19 mouse cellular contexts compared by ENCODE assay signal in the genomic region with DNA sequence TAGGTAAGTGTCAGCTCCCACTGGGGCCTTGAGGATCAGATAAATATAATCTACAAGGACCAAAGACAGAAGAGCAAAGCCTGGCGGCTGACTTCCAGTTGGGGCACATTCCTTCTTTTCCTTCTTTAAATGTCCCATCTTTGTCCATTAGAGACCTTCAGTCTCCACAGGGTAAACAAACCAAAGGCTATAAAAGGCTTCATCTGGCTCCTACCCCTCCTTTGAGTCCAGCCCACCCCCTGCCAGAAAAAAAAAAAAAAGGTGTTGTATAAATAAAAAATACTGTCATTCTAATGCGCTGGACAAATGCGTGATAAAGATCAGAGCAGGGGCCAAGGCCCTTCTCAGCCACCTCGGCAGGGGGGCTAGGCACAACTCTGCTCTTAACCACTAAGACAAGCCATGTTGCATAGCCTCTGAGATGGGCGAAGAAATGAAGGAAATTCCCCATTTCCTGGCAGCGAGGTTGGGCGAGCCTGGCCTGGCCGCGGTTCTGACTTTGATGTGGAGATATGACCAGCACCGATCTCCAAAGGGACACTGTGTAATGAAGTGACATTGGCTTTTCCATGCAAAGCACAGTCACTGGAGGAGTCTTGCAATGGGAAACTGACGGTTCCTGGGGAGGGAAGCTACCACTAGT.
A peak's percentile ranks its signal among the peaks of the same experiment; 100 is the strongest.
DNase-seq lines count a peak whose midpoint lies in the region; ATAC-seq lines count a peak whose summit lies in the region.
"Had no signal": no experiment of that assay in that cellular context is flagged by ENCODE, and none has a peak within 500 bp of the region (broad histone marks: within the 10 kb centered on the region; RNA-seq: fewer than 3 reads in every experiment).

No protein-coding gene starts in this region.

- peak; percentile 93 for DNase-seq in heart, adult 11 months
- no peak for DNase-seq in heart, postnatal 36 days
- DNase-seq in kidney, postnatal 36 days = peak; percentile 19 to 23
- DNase-seq in lung, postnatal 4 days = peak; percentile 68 to 86
- DNase-seq in thymus, postnatal 10 days (ENCODE audit: low spot score in 2 of 2) = no peak
- DNase-seq: cerebellum, adult 9-10 months; heart, postnatal 10 days; liver, embryonic 13.5 days; thymus, postnatal 14 days had no signal

- no peaks in the 10 kb centered on the region for H3K9me3 ChIP-seq in kidney, embryonic 15.5 days (replicated peaks)
- H3K9me3 ChIP-seq in lung, embryonic 15.5 days = no peaks in the 10 kb centered on the region
- H3K9me3 ChIP-seq: embryonic facial prominence, embryonic 12.5 days; hindbrain, embryonic 13.5 days; liver, embryonic 13.5 days; midbrain, embryonic 12.5 days; neural tube, embryonic 12.5 days had no signal

- H3K4me2 ChIP-seq in kidney, embryonic 15.5 days = no peak overlapping the region
- H3K4me2 ChIP-seq in lung, embryonic 15.5 days = no peak overlapping the region
- H3K4me2 ChIP-seq: embryonic facial prominence, embryonic 12.5 days; heart, embryonic 11.5 days; hindbrain, embryonic 13.5 days; liver, embryonic 13.5 days; midbrain, embryonic 12.5 days; neural tube, embryonic 12.5 days had no signal

- no peaks in the 10 kb centered on the region for H3K36me3 ChIP-seq in kidney, embryonic 15.5 days
- no peaks in the 10 kb centered on the region for H3K36me3 ChIP-seq in lung, embryonic 15.5 days
- H3K36me3 ChIP-seq: embryonic facial prominence, embryonic 12.5 days; hindbrain, embryonic 13.5 days; liver, embryonic 13.5 days; midbrain, embryonic 12.5 days; neural tube, embryonic 12.5 days had no signal

- no peak for ATAC-seq in kidney, embryonic 15.5 days (replicated peaks; ENCODE audit: low FRiP score)
- ATAC-seq in lung, embryonic 15.5 days (ENCODE audit: borderline replicate concordance, extremely low read depth, low FRiP score, low TSS enrichment) = peak; percentile 83
- ATAC-seq: forebrain, embryonic 14.5 days; inflammation-experienced regulatory T-cells, adult 6 months had no signal

- H3K27me3 ChIP-seq in kidney, embryonic 15.5 days = peaks cover 15% of the 10 kb centered on the region
- no peaks in the 10 kb centered on the region for H3K27me3 ChIP-seq in lung, embryonic 15.5 days
- H3K27me3 ChIP-seq: liver, embryonic 13.5 days had no signal

- H3K27ac ChIP-seq in kidney, embryonic 15.5 days = no peak overlapping the region
- peak overlapping the region; percentile 82 for H3K27ac ChIP-seq in lung, embryonic 15.5 days
- H3K27ac ChIP-seq: embryonic facial prominence, embryonic 12.5 days; hindbrain, embryonic 13.5 days; liver, embryonic 13.5 days; midbrain, embryonic 12.5 days; neural tube, embryonic 12.5 days had no signal

- 22% methylated on average over 11 of the region's 11 CpGs for WGBS in kidney, embryonic 15.5 days
- 10% methylated on average over 11 of the region's 11 CpGs for WGBS in lung, embryonic 15.5 days

- H3K4me3 ChIP-seq in kidney, embryonic 15.5 days (replicated peaks) = no peak overlapping the region
- no peak overlapping the region for H3K4me3 ChIP-seq in lung, embryonic 15.5 days
- H3K4me3 ChIP-seq: embryonic facial prominence, embryonic 12.5 days; erythroblast, embryonic 14.5 days; hindbrain, embryonic 13.5 days; liver, embryonic 13.5 days; midbrain, embryonic 12.5 days; neural tube, embryonic 12.5 days had no signal

- intact Hi-C loops in heart, postnatal 36 days (cut with DNase I) = no loop called here

- no peak overlapping the region for H3K9ac ChIP-seq in kidney, embryonic 15.5 days
- no peak overlapping the region for H3K9ac ChIP-seq in lung, embryonic 15.5 days
- H3K9ac ChIP-seq: embryonic facial prominence, embryonic 12.5 days; hindbrain, embryonic 13.5 days; liver, embryonic 13.5 days; midbrain, embryonic 12.5 days; neural tube, embryonic 12.5 days had no signal

- peaks cover 12% of the 10 kb centered on the region for H3K4me1 ChIP-seq in kidney, embryonic 15.5 days
- peaks cover 25% of the 10 kb centered on the region for H3K4me1 ChIP-seq in lung, embryonic 15.5 days
- H3K4me1 ChIP-seq: liver, embryonic 13.5 days had no signal

Comparison
In these comparisons a context has a peak if more than half of its experiments do, and no peak if none do; other contexts are left out.
1. DNase-seq: peak in heart, adult 11 months (single experiment), kidney, postnatal 36 days (2 of 2) and lung, postnatal 4 days (2 of 2); none in heart, postnatal 36 days (0 of 2) and thymus, postnatal 10 days (0 of 2).